ENCODE assay signal across 9 mouse cellular contexts in the genomic region with DNA sequence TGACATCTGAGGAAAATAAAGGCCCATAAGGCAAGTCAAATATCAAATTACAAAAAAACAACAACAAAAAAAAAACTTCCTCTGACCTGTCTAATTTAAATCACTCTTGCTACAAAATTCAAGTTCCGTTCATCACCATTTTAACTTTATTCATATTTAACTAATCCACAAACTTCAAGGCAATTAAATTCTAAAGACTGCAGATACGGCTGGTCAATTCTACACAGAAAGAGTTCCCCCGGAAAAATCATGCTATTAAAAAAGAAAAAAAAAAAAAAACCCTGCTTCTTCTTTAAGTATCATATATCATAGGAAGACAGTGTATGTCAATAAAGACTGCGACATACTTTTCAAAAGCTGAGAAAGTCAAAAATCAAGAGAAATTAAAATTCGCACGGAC. TPM values are rescaled to one million over a fixed set of nuclear protein-coding genes. Genes with fewer than 3 reads are reported as not detected.
A peak's percentile ranks its signal among the peaks of the same experiment; 100 is the strongest.
DNase-seq lines count a peak whose midpoint lies in the region; ATAC-seq and TF ChIP-seq lines count a peak whose summit lies in the region.
"Had no signal": no experiment of that assay in that cellular context is flagged by ENCODE, and none has a peak within 500 bp of the region (broad histone marks: within the 10 kb centered on the region; RNA-seq: fewer than 3 reads in every experiment).

No protein-coding gene starts in this region.

- peaks cover 11% of the 10 kb centered on the region for H3K4me1 ChIP-seq in liver, adult 2 months (ENCODE audit: control insufficient read depth, insufficient read depth, low read length)
- peaks cover 8% of the 10 kb centered on the region for H3K4me1 ChIP-seq in embryonic facial prominence, embryonic 14.5 days (ENCODE audit: control insufficient read depth, insufficient read depth, low read length)
- H3K4me1 ChIP-seq in intestine, postnatal 0 days (replicated peaks; ENCODE audit: control insufficient read depth, insufficient read depth, low read length), result no peaks in the 10 kb centered on the region
- peaks cover 12% of the 10 kb centered on the region for H3K4me1 ChIP-seq in neural tube, embryonic 14.5 days (ENCODE audit: control insufficient read depth, insufficient read depth, low read length)

- H3K27ac ChIP-seq in liver, adult 2 months (replicated peaks; ENCODE audit: insufficient read depth, low read depth, low read length), result peak overlapping the region; percentile 84
- H3K27ac ChIP-seq in embryonic facial prominence, embryonic 14.5 days (replicated peaks; ENCODE audit: low read depth, low read length), result peak overlapping the region; percentile 99
- H3K27ac ChIP-seq in intestine, postnatal 0 days (ENCODE audit: low read depth, low read length), result peak overlapping the region; percentile 98; the same call in 1 of the 2 replicates
- H3K27ac ChIP-seq in neural tube, embryonic 14.5 days (ENCODE audit: low read depth, low read length), result peak overlapping the region; percentile 98; the same call in 1 of the 2 replicates

- no peak for ATAC-seq in embryonic facial prominence, embryonic 14.5 days (ENCODE audit: low read depth)
- no peak for ATAC-seq in intestine, postnatal 0 days
- ATAC-seq in neural tube, embryonic 14.5 days (ENCODE audit: low read depth), result no peak

- no peaks in the 10 kb centered on the region for H3K9me3 ChIP-seq in embryonic facial prominence, embryonic 14.5 days (ENCODE audit: control insufficient read depth, low read length)
- no peaks in the 10 kb centered on the region for H3K9me3 ChIP-seq in intestine, postnatal 0 days (ENCODE audit: control insufficient read depth)
- H3K9me3 ChIP-seq in neural tube, embryonic 14.5 days (ENCODE audit: control insufficient read depth, low read length), result no peaks in the 10 kb centered on the region

- no peak for TF ChIP-seq POLR2A in liver, adult 2 months (IDR thresholded peaks at IDR 0.05; ENCODE audit: extremely low read depth, insufficient read depth, low read length)

- peak overlapping the region; percentile 55 for H3K4me2 ChIP-seq in embryonic facial prominence, embryonic 14.5 days (ENCODE audit: low read depth, low read length)
- peak overlapping the region; percentile 67 for H3K4me2 ChIP-seq in intestine, postnatal 0 days (replicated peaks; ENCODE audit: low read depth)
- peak overlapping the region; percentile 46 for H3K4me2 ChIP-seq in neural tube, embryonic 14.5 days (ENCODE audit: low read depth, low read length)

- no peak for DNase-seq in liver, adult 2 months (ENCODE audit: extremely low read depth, low read depth, low spot score)
- DNase-seq in liver, result no peak
- no peak for DNase-seq in embryonic facial prominence, embryonic 14.5 days (ENCODE audit: low spot score)
- no peak for DNase-seq in retina, embryonic 14.5 days (ENCODE audit: low spot score)
- DNase-seq in adrenal gland, postnatal 4 days (ENCODE audit: low spot score in 2 of 2), result no peak
- no peak for DNase-seq in kidney, postnatal 10 days

- H3K36me3 ChIP-seq in liver, adult 2 months (ENCODE audit: control insufficient read depth, insufficient read depth, low read length), result peaks cover 31% of the 10 kb centered on the region
- H3K36me3 ChIP-seq in embryonic facial prominence, embryonic 14.5 days (ENCODE audit: control insufficient read depth, insufficient read depth, low read length), result peaks cover 42% of the 10 kb centered on the region
- peaks cover 14% of the 10 kb centered on the region for H3K36me3 ChIP-seq in intestine, postnatal 0 days (ENCODE audit: control insufficient read depth, insufficient read depth)
- peaks cover 19% of the 10 kb centered on the region for H3K36me3 ChIP-seq in neural tube, embryonic 14.5 days (ENCODE audit: control insufficient read depth, insufficient read depth, low read length)

- no peaks in the 10 kb centered on the region for H3K27me3 ChIP-seq in liver, adult 2 months (ENCODE audit: control insufficient read depth, insufficient read depth, low read length)
- no peaks in the 10 kb centered on the region for H3K27me3 ChIP-seq in embryonic facial prominence, embryonic 14.5 days (replicated peaks; ENCODE audit: control insufficient read depth, insufficient read depth, low read length)
- H3K27me3 ChIP-seq in intestine, postnatal 0 days (replicated peaks; ENCODE audit: control insufficient read depth, insufficient read depth, low read length), result no peaks in the 10 kb centered on the region
- H3K27me3 ChIP-seq in neural tube, embryonic 14.5 days (ENCODE audit: control insufficient read depth, insufficient read depth, low read length), result no peaks in the 10 kb centered on the region

- H3K79me2 ChIP-seq in liver, adult 2 months (ENCODE audit: control insufficient read depth, insufficient read depth, low read length), result peaks cover 10% of the 10 kb centered on the region; the same call in 1 of the 2 replicates

- 9% methylated on average over 6 of the region's 6 CpGs for WGBS in liver, adult 2 months
- whole genome bisulfite sequencing in embryonic facial prominence, embryonic 14.5 days, result 10% methylated on average over 6 of the region's 6 CpGs
- WGBS in intestine, postnatal 0 days, result 14% methylated on average over 6 of the region's 6 CpGs
- WGBS in neural tube, embryonic 14.5 days, result 19% methylated on average over 6 of the region's 6 CpGs

- H3K9ac ChIP-seq in liver, adult 2 months (ENCODE audit: low read depth, low read length), result peak overlapping the region; percentile 98
- peak overlapping the region; percentile 99 for H3K9ac ChIP-seq in embryonic facial prominence, embryonic 14.5 days (ENCODE audit: low read depth, low read length)
- H3K9ac ChIP-seq in intestine, postnatal 0 days (ENCODE audit: low read depth, low read length), result peak overlapping the region; percentile 95
- peak overlapping the region; percentile 97 for H3K9ac ChIP-seq in neural tube, embryonic 14.5 days (replicated peaks; ENCODE audit: low read depth, low read length)

- no peak for TF ChIP-seq CTCF in liver, adult 2 months (IDR thresholded peaks at IDR 0.05; ENCODE audit: low read depth, low read length)
- TF ChIP-seq CTCF in intestine, postnatal 0 days (IDR thresholded peaks at IDR 0.05; ENCODE audit: low read depth), result no peak

- peak overlapping the region; percentile 82 for H3K4me3 ChIP-seq in liver, adult 2 months (ENCODE audit: insufficient read depth, low read depth, low read length)
- H3K4me3 ChIP-seq in embryonic facial prominence, embryonic 14.5 days (ENCODE audit: low read depth, low read length), result peak overlapping the region; percentile 96
- peak overlapping the region; percentile 81 for H3K4me3 ChIP-seq in intestine, postnatal 0 days (ENCODE audit: low read depth, low read length)
- peak overlapping the region; percentile 99 for H3K4me3 ChIP-seq in neural tube, embryonic 14.5 days (ENCODE audit: low read depth, low read length)

RNA-seq across cellular contexts. Expression of gene Smndc1, which starts 1.0 kb away (rescaled TPM):
- total RNA-seq in liver, adult 2 months (2014; rRNA removed), result 7.6 and 8.1 TPM in 2 replicates
- 1.6 and 1.8 TPM in 2 replicates for polyA plus RNA-seq in liver, adult 2 months (2012; rRNA removed)
- 38.8 and 40.2 TPM in 2 replicates for polyA plus RNA-seq in embryonic facial prominence, embryonic 14.5 days (2014; fragmentation: Nextera tagmentation; extraction: Ambion mirVana)
- polyA plus RNA-seq in intestine, postnatal 0 days (2015; fragmentation: Nextera tagmentation; extraction: Ambion mirVana), result 36.2 and 36.3 TPM in 2 replicates
- polyA plus RNA-seq in neural tube, embryonic 14.5 days (2014; fragmentation: Nextera tagmentation; extraction: Ambion mirVana), result 34.6 and 40.2 TPM in 2 replicates
- total RNA-seq in adrenal gland, postnatal 4 days (2021), result 10 to 100 TPM; 49.1 to 52.1 TPM

RNA-seq across cellular contexts. Expression of gene Gm10197, which starts 17.9 kb away (rescaled TPM):
- not detected in 2 replicates for total RNA-seq in liver, adult 2 months (2014; rRNA removed)
- not detected in 2 replicates for polyA plus RNA-seq in liver, adult 2 months (2012; rRNA removed)
- polyA plus RNA-seq in embryonic facial prominence, embryonic 14.5 days (2014; fragmentation: Nextera tagmentation; extraction: Ambion mirVana), result 6.4 TPM in 1 of 2 replicates, not detected in the other
- not detected in 2 replicates for polyA plus RNA-seq in intestine, postnatal 0 days (2015; fragmentation: Nextera tagmentation; extraction: Ambion mirVana)
- polyA plus RNA-seq in neural tube, embryonic 14.5 days (2014; fragmentation: Nextera tagmentation; extraction: Ambion mirVana), result 8.7 TPM in 1 of 2 replicates, not detected in the other
- total RNA-seq in adrenal gland, postnatal 4 days (2021), result not detected
- total RNA-seq: granulocyte monocyte progenitor cell, adult 5-6 weeks had no signal

Comparison
In these comparisons a context has a peak if more than half of its experiments do, and no peak if none do; other contexts are left out.
1. RNA of gene Smndc1, which starts 1.0 kb away (polyA plus RNA-seq): 38.8 to 40.2 TPM in embryonic facial prominence, embryonic 14.5 days, 36.2 to 36.3 TPM in intestine, postnatal 0 days and 34.6 to 40.2 TPM in neural tube, embryonic 14.5 days; 1.6 to 1.8 TPM in liver, adult 2 months; every median in the first group is over 10 times any median in the second.
2. Peak in every context shown above with its lines, with median percentiles within 50 percentile points of each other: H3K27ac ChIP-seq, H3K4me3 ChIP-seq, H3K9ac ChIP-seq and H3K4me2 ChIP-seq.